Mouse (Mus musculus): ENCODE results near the gene Tubg1.
A peak's percentile ranks its signal among the peaks of the same experiment; 100 is the strongest.

The Tubg1 gene

GRCm38 (mm10) chr11:101119761-101120544 is at the start of gene Tubg1, which contains the start of gene Retreg3:
TSS of gene Tubg1 (plus strand) at chr11:101119938.
TSS of gene Retreg3 (minus strand) at chr11:101119893.
- peak; percentile 100 for DNase-seq (ENCODE audit: extremely low read depth, insufficient read length, low spot score)

GRCm38 (mm10) chr11:101070189-101070527 is 49.6 kb upstream of the Tubg1 start:
- no peak for DNase-seq (ENCODE audit: extremely low read depth, insufficient read length, low spot score)

- DNase-seq (ENCODE audit: extremely low read depth, insufficient read length, low spot score): no peak
Observed at GRCm38 (mm10) chr11:101070987-101071386, 48.8 kb upstream of the Tubg1 start.

- no peak for DNase-seq (ENCODE audit: extremely low read depth, insufficient read length, low spot score)
Observed at GRCm38 (mm10) chr11:101071810-101072428, 47.8 kb upstream of the Tubg1 start.

GRCm38 (mm10) chr11:101078121-101078520 is 41.6 kb upstream of the Tubg1 start, which contains the start of gene Hsd17b1:
TSS of gene Hsd17b1 (plus strand) at chr11:101078411.
- DNase-seq (ENCODE audit: extremely low read depth, insufficient read length, low spot score): no peak

GRCm38 (mm10) chr11:101079746-101080145 is 40.0 kb upstream of the Tubg1 start:
- DNase-seq (ENCODE audit: extremely low read depth, insufficient read length, low spot score): no peak

- DNase-seq (ENCODE audit: extremely low read depth, insufficient read length, low spot score): no peak
Observed at GRCm38 (mm10) chr11:101080421-101080820, 39.3 kb upstream of the Tubg1 start.

GRCm38 (mm10) chr11:101081659-101082058 is 38.1 kb upstream of the Tubg1 start:
- DNase-seq (ENCODE audit: extremely low read depth, insufficient read length, low spot score): peak; percentile 35

- peak; percentile 84 for DNase-seq (ENCODE audit: extremely low read depth, insufficient read length, low spot score)
Observed at GRCm38 (mm10) chr11:101082208-101083082, 37.3 kb upstream of the Tubg1 start, which contains the start of gene Coasy. TSS of gene Coasy (plus strand) at chr11:101082565.

- DNase-seq (ENCODE audit: extremely low read depth, insufficient read length, low spot score): no peak
Observed at GRCm38 (mm10) chr11:101083083-101083697, 36.5 kb upstream of the Tubg1 start.

- no peak for DNase-seq (ENCODE audit: extremely low read depth, insufficient read length, low spot score)
Observed at GRCm38 (mm10) chr11:101084246-101084645, 35.5 kb upstream of the Tubg1 start.

- DNase-seq (ENCODE audit: extremely low read depth, insufficient read length, low spot score): no peak
Observed at GRCm38 (mm10) chr11:101084811-101085210, 34.9 kb upstream of the Tubg1 start.

- DNase-seq (ENCODE audit: extremely low read depth, insufficient read length, low spot score): no peak
Observed at GRCm38 (mm10) chr11:101085617-101086322, 34.0 kb upstream of the Tubg1 start.

GRCm38 (mm10) chr11:101086323-101086674 is 33.4 kb upstream of the Tubg1 start:
- DNase-seq (ENCODE audit: extremely low read depth, insufficient read length, low spot score): no peak

GRCm38 (mm10) chr11:101086756-101087681 is 32.7 kb upstream of the Tubg1 start, which contains the start of gene Mlx:
TSS of gene Mlx (plus strand) at chr11:101087277.
- peak; percentile 82 for DNase-seq (ENCODE audit: extremely low read depth, insufficient read length, low spot score)

- no peak for DNase-seq (ENCODE audit: extremely low read depth, insufficient read length, low spot score)
Observed at GRCm38 (mm10) chr11:101087682-101088055, 32.1 kb upstream of the Tubg1 start.

- DNase-seq (ENCODE audit: extremely low read depth, insufficient read length, low spot score): no peak
Observed at GRCm38 (mm10) chr11:101089931-101090330, 29.8 kb upstream of the Tubg1 start.

- DNase-seq (ENCODE audit: extremely low read depth, insufficient read length, low spot score): no peak
Observed at GRCm38 (mm10) chr11:101094930-101095313, 24.8 kb upstream of the Tubg1 start.

Measured in 3134 (cell line).